Mouse (Mus musculus) urinary bladder, adult 2 months (tissue): Measurements from ENCODE around the gene Tmem80. TPM values are rescaled to one million over a fixed set of nuclear protein-coding genes. Genes with fewer than 3 reads are reported as not detected.

Experiments
- DNase-seq: peaks from one replicate; pipeline ENCODE4 v3.0.0; 2022; ENCODE audit warnings: low spot score
- polyA plus RNA-seq: library from polyadenylated mRNA; depleted of rRNA; stranded (reverse); fragments of >200 nt; gene quantifications from 2 replicates; pipeline ENCODE4 v1.2.3, GENCODE M21; 2012; rRNA removed

Tmem80 gene
- polyA plus RNA-seq, 1 experiment = 42.5 TPM

DNA sequence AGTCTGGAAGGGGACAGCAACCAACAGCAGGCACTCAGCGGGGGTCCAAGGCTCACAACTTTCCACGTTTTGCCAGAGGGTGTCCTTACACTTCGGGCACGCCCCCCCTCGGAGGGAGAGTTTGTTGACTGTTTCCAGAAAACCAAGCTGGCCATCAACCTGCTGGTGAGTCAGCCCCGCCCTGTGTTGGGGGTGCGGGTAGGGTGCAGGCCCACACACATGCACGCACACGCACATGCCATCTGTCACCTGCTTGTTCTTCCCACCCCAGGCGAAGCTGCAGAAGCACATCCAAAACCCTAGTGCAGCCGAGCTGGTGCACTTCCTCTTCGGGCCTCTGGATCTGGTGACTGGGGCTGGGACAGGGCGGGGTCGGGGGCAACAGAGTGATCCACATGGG is 29.4 kb downstream of the Tmem80 start:
- no peak for DNase-seq

DNA sequence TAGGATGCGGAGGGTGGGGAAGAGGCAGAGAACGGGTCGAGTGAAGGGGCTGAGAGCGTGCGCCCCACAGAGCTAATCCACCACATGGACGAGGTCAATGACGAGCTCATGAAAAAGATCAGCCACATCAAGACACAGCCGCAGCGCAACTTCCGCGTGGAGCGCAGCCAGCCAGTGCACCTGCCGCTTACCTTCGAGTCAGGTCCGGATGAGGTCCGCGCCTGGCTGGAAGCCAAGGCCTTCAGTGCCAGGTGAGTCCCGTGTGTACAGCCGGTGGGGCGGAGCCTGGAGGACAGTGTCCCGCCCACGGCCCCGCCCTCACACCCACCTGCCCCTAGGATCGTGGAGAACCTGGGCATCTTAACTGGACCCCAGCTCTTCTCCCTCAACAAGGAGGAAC is 34.0 kb downstream of the Tmem80 start:
- DNase-seq = peak; percentile 20

DNA sequence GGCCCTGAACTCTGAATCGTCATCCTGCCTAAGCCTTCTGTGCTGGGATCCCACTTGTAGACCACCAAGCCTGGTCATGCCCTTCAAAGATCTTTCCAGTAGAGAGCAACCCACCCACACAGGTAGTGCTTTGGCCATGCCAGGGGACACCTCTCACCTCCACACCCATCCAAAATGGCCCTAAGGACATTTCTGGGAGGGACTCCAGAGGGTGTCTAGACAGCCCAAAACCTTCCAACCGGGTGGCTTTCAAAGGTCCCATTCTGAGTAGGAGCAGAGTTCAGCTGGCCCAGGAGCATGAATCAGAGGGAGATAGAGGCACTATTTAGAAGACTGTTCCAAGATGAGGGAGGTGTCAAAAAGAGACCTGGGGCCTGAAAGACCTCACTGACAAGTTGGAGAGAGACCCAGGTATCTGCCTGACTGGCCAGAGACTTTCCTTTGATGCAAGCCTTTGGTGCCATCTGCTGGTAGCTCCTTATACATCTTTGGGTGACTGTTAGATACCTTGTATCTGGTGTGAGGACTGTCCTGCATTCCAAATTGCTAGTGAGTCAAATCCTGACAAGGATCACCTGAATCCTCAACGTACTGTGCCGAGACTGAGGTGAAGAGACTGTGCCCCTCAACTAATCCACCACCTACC is 35.7 kb downstream of the Tmem80 start:
- peak; percentile 23 for DNase-seq

- DNase-seq = no peak
These were observed 36.2 kb downstream of the Tmem80 start for GRCm38 (mm10) chr7:141363752-141364125.

DNA sequence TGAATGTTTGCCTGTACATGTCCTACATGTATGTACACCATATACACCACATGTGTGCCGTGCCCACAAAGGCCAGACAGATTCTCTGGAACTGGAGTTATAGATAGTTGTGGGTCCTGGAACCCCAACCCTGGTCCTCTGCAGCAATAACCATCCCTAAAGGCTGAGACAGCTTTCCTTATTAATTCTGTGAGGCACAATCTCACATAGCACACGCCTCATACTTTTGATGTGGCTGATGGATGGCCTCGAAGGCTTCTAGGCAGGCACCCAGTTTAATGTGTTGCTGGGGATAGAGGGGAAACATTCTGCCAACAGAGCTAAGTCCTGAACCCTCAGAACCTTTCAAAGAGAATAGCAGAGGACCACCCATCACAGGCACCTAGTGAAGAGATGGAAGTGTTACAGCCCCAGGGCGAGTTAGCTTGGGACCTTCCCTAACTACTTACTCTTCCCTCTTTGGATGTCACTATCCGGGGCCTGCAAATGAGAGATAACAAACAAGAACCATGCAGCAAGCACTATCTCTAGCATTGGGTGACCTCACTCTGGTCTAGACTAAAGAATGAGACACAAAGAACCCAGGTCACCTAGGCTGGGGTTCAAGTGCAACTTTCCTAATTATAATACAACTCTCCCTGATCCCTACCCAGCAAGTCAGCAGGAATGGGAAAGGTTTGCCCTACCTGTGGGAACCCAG is 37.0 kb downstream of the Tmem80 start:
- DNase-seq = no peak

- no peak for DNase-seq
These were observed 37.5 kb downstream of the Tmem80 start for GRCm38 (mm10) chr7:141365049-141365445.

- DNase-seq = no peak
These were observed 39.8 kb downstream of the Tmem80 start for GRCm38 (mm10) chr7:141367358-141367757.

DNA sequence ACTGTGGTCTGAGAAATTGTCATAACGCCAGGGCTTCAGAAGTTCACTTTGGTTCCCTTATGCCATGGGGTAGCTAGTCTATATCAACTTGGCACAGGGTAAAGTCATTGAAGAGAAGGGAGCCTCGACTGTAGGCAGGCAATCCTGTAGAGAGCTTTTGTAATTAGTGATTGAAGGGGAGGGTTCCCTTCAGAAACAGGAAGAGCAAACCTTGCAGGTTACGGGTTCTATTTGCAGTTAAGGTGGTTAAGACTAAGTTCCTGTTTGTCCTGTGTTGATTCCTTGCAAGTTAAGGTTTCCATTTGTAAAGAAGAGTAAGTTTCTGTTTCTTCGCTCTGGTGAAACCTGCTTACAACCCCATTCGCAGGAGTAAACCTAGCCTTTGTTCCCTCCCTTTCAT is 42.4 kb downstream of the Tmem80 start:
- no peak for DNase-seq

DNA sequence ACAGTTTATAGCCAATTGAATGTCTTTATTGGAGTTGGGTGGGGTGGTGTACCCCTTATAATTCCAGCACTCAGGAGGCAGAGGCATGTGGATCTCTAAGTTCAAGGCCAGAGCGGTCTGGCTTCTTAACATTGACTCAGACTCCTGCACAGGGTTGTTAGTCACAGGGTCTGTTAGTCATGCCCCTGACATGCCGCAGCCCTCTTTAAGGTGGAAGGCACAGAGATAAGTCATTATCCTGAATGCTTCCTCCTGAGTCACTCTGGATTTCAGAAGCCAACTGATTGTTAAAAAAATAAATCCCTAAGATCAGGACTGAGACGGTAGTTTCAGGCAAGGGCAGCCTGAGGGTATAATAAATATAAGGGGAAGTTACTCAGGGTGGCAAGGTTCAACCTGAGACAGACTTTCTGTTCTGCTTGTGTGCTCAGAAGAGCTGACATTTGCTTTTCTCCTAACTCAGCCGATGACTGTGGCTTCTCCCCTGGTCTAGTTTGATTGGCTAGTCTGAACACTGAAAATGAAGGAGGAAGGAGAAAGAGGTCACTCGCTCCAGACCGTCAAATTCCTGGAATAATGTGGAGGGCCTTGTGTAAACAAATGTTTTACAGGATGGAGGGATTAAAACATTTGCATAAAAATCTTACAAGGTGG is 44.5 kb downstream of the Tmem80 start:
- DNase-seq = no peak

GRCm38 (mm10) chr7:141373611-141374010 is 46.1 kb downstream of the Tmem80 start:
- DNase-seq = no peak

GRCm38 (mm10) chr7:141374399-141374798 is 46.9 kb downstream of the Tmem80 start:
- no peak for DNase-seq

GRCm38 (mm10) chr7:141379584-141379983 is 52.0 kb downstream of the Tmem80 start:
- no peak for DNase-seq

- no peak for DNase-seq
These were observed 53.7 kb downstream of the Tmem80 start for GRCm38 (mm10) chr7:141381068-141381835.

Other genes starting within 250 kb of the Tmem80 start
- gene Pkp3, start 249.5 kb upstream of the Tmem80 start, polyA plus RNA-seq = 26.5 and 27.7 TPM in 2 replicates
- 13.8 and 15.0 TPM in 2 replicates for gene Sigirr, start 227.2 kb upstream of the Tmem80 start, polyA plus RNA-seq
- gene Ano9, start 209.9 kb upstream of the Tmem80 start, polyA plus RNA-seq = 7.5 and 13.7 TPM in 2 replicates
- gene Ptdss2, start 205.4 kb upstream of the Tmem80 start, polyA plus RNA-seq = 25.6 and 27.7 TPM in 2 replicates
- 126 and 135 TPM in 2 replicates for gene Rnh1, start 154.9 kb upstream of the Tmem80 start, polyA plus RNA-seq
- 114 and 129 TPM in 2 replicates for gene Hras, start 133.7 kb upstream of the Tmem80 start, polyA plus RNA-seq
- gene Lrrc56, start 133.6 kb upstream of the Tmem80 start, polyA plus RNA-seq = 5.2 and 5.8 TPM in 2 replicates
- 8.4 and 11.6 TPM in 2 replicates for gene Lmntd2, start 113.7 kb upstream of the Tmem80 start, polyA plus RNA-seq
- 97.6 and 157 TPM in 2 replicates for gene Rassf7, start 111.9 kb upstream of the Tmem80 start, polyA plus RNA-seq
- gene Phrf1, start 99.0 kb upstream of the Tmem80 start, polyA plus RNA-seq = 16.4 and 30.4 TPM in 2 replicates
- gene Irf7, start 61.3 kb upstream of the Tmem80 start, polyA plus RNA-seq = 21.2 and 23.3 TPM in 2 replicates
- gene Cdhr5, start 51.0 kb upstream of the Tmem80 start, polyA plus RNA-seq = 0.07 TPM in 1 of 2 replicates, not detected in the other
- 0.41 and 1.3 TPM in 2 replicates for gene Sct, start 48.6 kb upstream of the Tmem80 start, polyA plus RNA-seq
- 0.06 and 0.21 TPM in 2 replicates for gene Drd4, start 35.7 kb upstream of the Tmem80 start, polyA plus RNA-seq
- gene Deaf1, start within 50 bp of the Tmem80 start, polyA plus RNA-seq = 14.6 and 22.8 TPM in 2 replicates
- gene Eps8l2, start 11.1 kb downstream of the Tmem80 start, polyA plus RNA-seq = 79.7 and 109 TPM in 2 replicates
- 269 and 320 TPM in 2 replicates for gene Taldo1, start 64.5 kb downstream of the Tmem80 start, polyA plus RNA-seq
- gene Gatd1, start 86.4 kb downstream of the Tmem80 start, polyA plus RNA-seq = 48.3 and 59.2 TPM in 2 replicates
- 1.3 and 3.4 TPM in 2 replicates for gene Cend1, start 101.8 kb downstream of the Tmem80 start, polyA plus RNA-seq
- 42.0 and 55.2 TPM in 2 replicates for gene Slc25a22, start 110.2 kb downstream of the Tmem80 start, polyA plus RNA-seq
- 4.7 and 4.8 TPM in 2 replicates for gene Pidd1, start 116.3 kb downstream of the Tmem80 start, polyA plus RNA-seq
- 1,171 and 1,507 TPM in 2 replicates for gene Rplp2, start 119.6 kb downstream of the Tmem80 start, polyA plus RNA-seq
- 108 and 133 TPM in 2 replicates for gene Pnpla2, start 127.5 kb downstream of the Tmem80 start, polyA plus RNA-seq
- 24.0 and 25.8 TPM in 2 replicates for gene Cracr2b, start 133.4 kb downstream of the Tmem80 start, polyA plus RNA-seq
- 280 and 288 TPM in 2 replicates for gene Cd151, start 139.7 kb downstream of the Tmem80 start, polyA plus RNA-seq
- gene Polr2l, start 147.4 kb downstream of the Tmem80 start, polyA plus RNA-seq = 41.8 and 48.1 TPM in 2 replicates
- gene Tspan4, start 147.5 kb downstream of the Tmem80 start, polyA plus RNA-seq = 161 and 196 TPM in 2 replicates
- gene Chid1, start 212.1 kb downstream of the Tmem80 start, polyA plus RNA-seq = 28.5 and 32.0 TPM in 2 replicates
- 19.8 and 32.9 TPM in 2 replicates for gene Ap2a2, start 234.4 kb downstream of the Tmem80 start, polyA plus RNA-seq